Mouse (Mus musculus) intestine, embryonic 15.5 days (tissue): ENCODE measurements around the gene Brd4. TPM values are rescaled to one million over a fixed set of nuclear protein-coding genes. Genes with fewer than 3 reads are reported as not detected.
A peak's percentile ranks its signal among the peaks of the same experiment; 100 is the strongest.

ENCODE experiments used
- ATAC-seq: fragments of 200-750 bp; cut with Nextera tagmentation; 2 replicates; pipeline ENCODE4 v1.8.0; 2017; ENCODE audit warnings: moderate TSS enrichment, moderate library complexity
- H3K27ac ChIP-seq: fragments of 300-500 bp; sonication (generic); 2 replicates; pipeline ENCODE4 v1.5.1; 2015; ENCODE audit warnings: mild to moderate bottlenecking, inconsistent platforms
- H3K27me3 ChIP-seq: fragments of 300-500 bp; sonication (generic); replicated peaks from 2 replicates; pipeline ENCODE4 v1.6.1; 2015; ENCODE audit warnings: inconsistent platforms
- H3K36me3 ChIP-seq: fragments of 300-500 bp; sonication (generic); 2 replicates; pipeline ENCODE4 v1.6.1; 2015; ENCODE audit warnings: inconsistent platforms
- H3K4me1 ChIP-seq: fragments of 300-500 bp; sonication (generic); replicated peaks from 2 replicates; pipeline ENCODE4 v1.6.1; 2015; ENCODE audit warnings: inconsistent platforms
- H3K4me2 ChIP-seq: fragments of 300-500 bp; sonication (generic); replicated peaks from 2 replicates; pipeline ENCODE4 v1.6.1; 2015; ENCODE audit warnings: mild to moderate bottlenecking, inconsistent platforms
- H3K4me3 ChIP-seq: fragments of 300-500 bp; sonication (generic); replicated peaks from 2 replicates; pipeline ENCODE4 v1.5.1; 2015; ENCODE audit warnings: inconsistent platforms
- H3K9ac ChIP-seq: fragments of 300-500 bp; sonication (generic); 2 replicates; pipeline ENCODE4 v1.6.1; 2015; ENCODE audit warnings: inconsistent platforms
- H3K9me3 ChIP-seq: fragments of 300-500 bp; sonication (generic); 2 replicates; pipeline ENCODE4 v1.6.1; 2016; ENCODE audit warnings: inconsistent platforms
- WGBS: fragments of 180-500 bp; shearing (Covaris S2); methylation state at CpG from one replicate; pipeline ENCODE4 v1.1.7; 2015; 5-methylcytosine and 5-hydroxymethylcytosine counted together
- polyA plus RNA-seq: library from polyadenylated mRNA; unstranded; fragments of >200 nt; fragmentation: Nextera tagmentation; extraction: Ambion mirVana; gene quantifications from 2 replicates; pipeline ENCODE4 v1.2.1, GENCODE M21; 2015

Gene Brd4
- polyA plus RNA-seq, 1 experiment from 2014 or later: 68.1 TPM

GRCm38 (mm10) chr17:32162112-32162850 lies 122.2 kb downstream of the Brd4 start:
- peak; percentile 84 for ATAC-seq
- Histone ChIP-seq H3K9ac (peak overlapping the region; percentile 37), H3K4me3 (peak overlapping the region; percentile 46), H3K4me2 (peak overlapping the region; percentile 86), H3K27ac (peak overlapping the region; percentile 61), H3K4me1 (peaks cover 35% of the 10 kb centered on the region), H3K36me3 (no peaks in the 10 kb centered on the region), H3K27me3 (no peaks in the 10 kb centered on the region), H3K9me3 (no peaks in the 10 kb centered on the region)
- 3% methylated on average over 58 of the region's 58 CpGs for WGBS

DNA sequence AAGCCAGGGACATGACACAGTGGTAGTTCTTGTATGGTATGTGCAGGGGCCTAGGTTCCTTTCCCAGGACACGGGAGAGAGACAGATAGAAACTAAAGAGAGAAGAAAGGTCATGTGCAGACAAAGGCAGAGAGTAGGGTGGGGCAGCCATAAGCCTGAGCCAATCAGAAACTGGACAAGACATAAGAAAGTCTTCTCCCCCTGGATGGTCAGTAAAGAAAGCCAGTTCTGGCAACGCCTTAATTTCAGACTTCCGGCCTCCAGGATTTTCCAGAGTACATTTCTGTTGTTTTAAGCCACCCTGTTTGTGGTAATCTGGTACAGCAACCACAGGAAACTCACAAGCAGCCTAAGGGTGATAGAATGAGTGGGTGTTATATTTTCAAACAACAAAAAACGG lies 123.6 kb downstream of the Brd4 start:
- H3K27me3 ChIP-seq: no peaks in the 10 kb centered on the region
- no peak overlapping the region for H3K4me2 ChIP-seq
- H3K36me3 ChIP-seq: peaks cover 6% of the 10 kb centered on the region; the same call in 1 of the 2 replicates
- WGBS: 68% methylated on average over 4 of the region's 4 CpGs
- ATAC-seq: no peak
- no peak overlapping the region for H3K27ac ChIP-seq
- H3K4me3 ChIP-seq: no peak overlapping the region
- H3K9ac ChIP-seq: no peak overlapping the region
- H3K4me1 ChIP-seq: peaks cover 30% of the 10 kb centered on the region
- H3K9me3 ChIP-seq: no peaks in the 10 kb centered on the region

- ATAC-seq: no peak
- H3K27ac ChIP-seq: no peak overlapping the region
- no peak overlapping the region for H3K4me2 ChIP-seq
- H3K27me3 ChIP-seq: no peaks in the 10 kb centered on the region
- peaks cover 11% of the 10 kb centered on the region for H3K4me1 ChIP-seq
- H3K9ac ChIP-seq: no peak overlapping the region
- no peak overlapping the region for H3K4me3 ChIP-seq
- peaks cover 10% of the 10 kb centered on the region for H3K36me3 ChIP-seq
- H3K9me3 ChIP-seq: no peaks in the 10 kb centered on the region
- 88% methylated on average over 13 of the region's 13 CpGs for WGBS
Measured at GRCm38 (mm10) chr17:32158841-32159240, 125.7 kb downstream of the Brd4 start.

- 96% methylated on average over 8 of the region's 8 CpGs for WGBS
- Histone ChIP-seq H3K9me3 (no peaks in the 10 kb centered on the region), H3K4me1 (peaks cover 3% of the 10 kb centered on the region; the same call in 1 of the 2 replicates), H3K27ac (no peak overlapping the region), H3K36me3 (peaks cover 23% of the 10 kb centered on the region), H3K27me3 (no peaks in the 10 kb centered on the region), H3K4me2 (no peak overlapping the region), H3K9ac (no peak overlapping the region), H3K4me3 (no peak overlapping the region)
- ATAC-seq: no peak
Measured at GRCm38 (mm10) chr17:32146718-32147117, 137.8 kb downstream of the Brd4 start.

Other genes with a start within 250 kb of the Brd4 start
- 52.7 and 56.6 TPM in 2 replicates for gene Rrp1b, start 248.6 kb downstream of the Brd4 start, polyA plus RNA-seq
- gene Hsf2bp, start 248.4 kb downstream of the Brd4 start, polyA plus RNA-seq: 0.29 and 0.33 TPM in 2 replicates
- 8.1 and 8.3 TPM in 2 replicates for gene Notch3, start 117.9 kb downstream of the Brd4 start, polyA plus RNA-seq
- 0.14 and 0.16 TPM in 2 replicates for gene Ephx3, start 95.2 kb downstream of the Brd4 start, polyA plus RNA-seq
- gene Akap8, start 36.5 kb upstream of the Brd4 start, polyA plus RNA-seq: 83.2 and 85.6 TPM in 2 replicates
- gene Akap8l, start 65.9 kb upstream of the Brd4 start, polyA plus RNA-seq: 62.6 and 72.3 TPM in 2 replicates
- 24.6 and 24.7 TPM in 2 replicates for gene Wiz, start 104.7 kb upstream of the Brd4 start, polyA plus RNA-seq
- 1.7 and 1.8 TPM in 2 replicates for gene Rasal3, start 118.9 kb upstream of the Brd4 start, polyA plus RNA-seq
- 0.28 and 0.40 TPM in 2 replicates for gene Pglyrp2, start 139.4 kb upstream of the Brd4 start, polyA plus RNA-seq
- 0.29 and 0.35 TPM in 2 replicates for gene Cyp4f39, start 168.0 kb upstream of the Brd4 start, polyA plus RNA-seq
- 4.8 and 5.5 TPM in 2 replicates for gene Cyp4f17, start 221.3 kb upstream of the Brd4 start, polyA plus RNA-seq